Mouse (Mus musculus) MEL (cell line): Measurements from ENCODE around the gene Shq1.

Experiments used
- BHLHE40 ChIP-seq: IDR thresholded peaks from 2 replicates; pipeline ENCODE4 v1.6.1; 2012; ENCODE audit warnings: low read depth, mild to moderate bottlenecking, inconsistent platforms, low read length, improper control_type of control experiment, borderline replicate concordance
- CTCF ChIP-seq, 3 experiments: IDR thresholded peaks in 2 of 3; conservative IDR thresholded peaks in 1 of 3; 2 replicates each; pipeline ENCODE4 v1.5.1; 2011 to 2012; ENCODE audit warnings: low read length in 3 of 3, low read depth in 2 of 3, mild to moderate bottlenecking in 2 of 3, improper control_type of control experiment in 1 of 3, inconsistent platforms in 1 of 3, mixed read lengths in 1 of 3, moderate library complexity in 1 of 3; ENCODE audit not compliant: control insufficient read depth in 1 of 3, insufficient read depth in 1 of 3, poor library complexity in 1 of 3, severe bottlenecking in 1 of 3
- GATA1 ChIP-seq: IDR thresholded peaks from 2 replicates; pipeline ENCODE4 v1.6.1; 2011; ENCODE audit warnings: low read depth, low read length, improper control_type of control experiment
- MYC ChIP-seq: IDR thresholded peaks from 2 replicates; pipeline ENCODE4 v1.6.1; 2011; ENCODE audit warnings: low read depth, mild to moderate bottlenecking, low read length, improper control_type of control experiment, moderate library complexity
- POLR2A ChIP-seq, 2 experiments: IDR thresholded peaks; 2 replicates each; pipeline ENCODE4 v1.6.1; 2011 to 2012; ENCODE audit warnings: low read length in 2 of 2, mild to moderate bottlenecking in 2 of 2, control low read depth in 1 of 2, improper control_type of control experiment in 1 of 2, low read depth in 1 of 2, moderate library complexity in 1 of 2; ENCODE audit not compliant: control insufficient read depth in 1 of 2, insufficient read depth in 1 of 2, poor library complexity in 1 of 2
- RAD21 ChIP-seq: IDR thresholded peaks from 2 replicates; pipeline ENCODE4 v1.6.1; 2011; ENCODE audit warnings: mild to moderate bottlenecking, low read depth, low read length, improper control_type of control experiment
- ZNF384 ChIP-seq: IDR thresholded peaks from 2 replicates; pipeline ENCODE4 v1.6.1; 2012; ENCODE audit warnings: low read depth, mild to moderate bottlenecking, inconsistent platforms, low read length, improper control_type of control experiment

- no peak for TF ChIP-seq CTCF (IDR thresholded peaks at IDR 0.05 in 2 of 3, conservative IDR thresholded peaks at IDR 0.05 in 1 of 3; ENCODE audit: control insufficient read depth in 1 of 3, insufficient read depth in 1 of 3, low read depth in 2 of 3, low read length in 3 of 3, poor library complexity in 1 of 3, severe bottlenecking in 1 of 3)
- peak; percentile 86 for TF ChIP-seq ZNF384
- TF ChIP-seq RAD21 = no peak
- TF ChIP-seq POLR2A (IDR thresholded peaks at IDR 0.05; ENCODE audit: control insufficient read depth in 1 of 2, insufficient read depth in 1 of 2, low read depth in 1 of 2, low read length in 2 of 2, poor library complexity in 1 of 2) = no peak
- peak; percentile 69 for TF ChIP-seq GATA1
- TF ChIP-seq BHLHE40 = no peak
- no peak for TF ChIP-seq MYC
Observed at GRCm38 (mm10) chr6:100708248-100708647, 37.3 kb upstream of the Shq1 start.
